Mouse (Mus musculus): Measurements from ENCODE around the gene Ube2t. TPM values are rescaled to one million over a fixed set of nuclear protein-coding genes. Genes with fewer than 3 reads are reported as not detected.

Gene Ube2t
- polyA plus RNA-seq, 1 experiment from 2014 or later: 36.4 TPM

DNA sequence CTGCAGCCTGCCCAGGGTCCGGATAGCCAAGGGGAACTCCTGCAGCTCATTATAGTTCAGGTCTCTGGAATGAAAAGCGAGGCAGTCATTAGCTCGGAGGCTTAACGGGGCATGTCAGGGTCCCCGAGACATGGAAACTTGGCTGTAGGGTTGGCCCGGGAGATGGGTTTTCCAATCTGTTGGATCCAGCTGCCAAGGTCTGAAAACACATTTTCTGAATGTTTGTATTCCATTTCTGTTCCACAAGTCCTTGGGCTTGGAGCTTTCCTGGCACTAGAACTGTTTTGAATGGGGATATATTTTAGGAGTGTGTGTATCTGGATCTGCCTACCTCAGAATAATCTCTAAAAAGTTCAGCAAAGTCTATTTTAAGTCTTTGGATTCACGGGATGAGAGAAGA lies 43.3 kb downstream of the Ube2t start:
- DNase-seq: no peak
- no peak overlapping the region for H3K4me2 ChIP-seq
- TF ChIP-seq CTCF (IDR thresholded peaks at IDR 0.05; ENCODE audit: low read depth): no peak
- no peak for ATAC-seq (ENCODE audit: insufficient read depth)
- 72% methylated on average over 7 of the region's 7 CpGs for WGBS
- H3K36me3 ChIP-seq (ENCODE audit: insufficient read depth): no peaks in the 10 kb centered on the region
- H3K27me3 ChIP-seq (ENCODE audit: insufficient read depth, low read length): no peaks in the 10 kb centered on the region
- H3K4me1 ChIP-seq (ENCODE audit: insufficient read depth): no peaks in the 10 kb centered on the region
- no peaks in the 10 kb centered on the region for H3K9me3 ChIP-seq (ENCODE audit: low read depth, low read length)
- H3K4me3 ChIP-seq (ENCODE audit: low read depth, low read length): no peak overlapping the region
- H3K27ac ChIP-seq (ENCODE audit: low read depth): no peak overlapping the region
- H3K9ac ChIP-seq: no peak overlapping the region

DNA sequence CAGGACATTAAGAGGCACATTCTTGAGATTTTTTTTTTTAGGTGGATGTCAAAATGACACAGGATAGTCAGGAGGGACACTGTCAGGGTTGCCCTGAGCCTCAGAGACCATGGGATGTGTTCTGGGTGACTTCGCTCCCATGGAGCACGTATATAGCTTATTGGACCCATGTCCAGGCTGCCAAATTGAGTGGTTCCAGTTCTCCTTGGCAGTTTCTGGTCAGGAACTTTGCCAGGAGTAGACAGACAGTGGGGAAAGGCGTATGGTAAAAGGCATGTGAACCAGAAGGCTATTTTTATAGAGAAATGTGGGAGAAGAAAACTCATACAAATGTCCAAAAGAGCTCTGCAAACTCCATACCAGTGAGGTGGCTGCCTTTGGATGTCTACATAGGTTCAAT lies 47.5 kb downstream of the Ube2t start:
- H3K9ac ChIP-seq: no peak overlapping the region
- 73% methylated on average over 3 of the region's 3 CpGs for WGBS
- no peak for ATAC-seq (ENCODE audit: insufficient read depth)
- no peaks in the 10 kb centered on the region for H3K4me1 ChIP-seq (ENCODE audit: insufficient read depth)
- TF ChIP-seq CTCF (IDR thresholded peaks at IDR 0.05; ENCODE audit: low read depth): no peak
- H3K4me3 ChIP-seq (ENCODE audit: low read depth, low read length): no peak overlapping the region
- H3K4me2 ChIP-seq: no peak overlapping the region
- no peak for DNase-seq
- no peak overlapping the region for H3K27ac ChIP-seq (ENCODE audit: low read depth)
- H3K36me3 ChIP-seq (ENCODE audit: insufficient read depth): no peaks in the 10 kb centered on the region
- no peaks in the 10 kb centered on the region for H3K27me3 ChIP-seq (ENCODE audit: insufficient read depth, low read length)
- H3K9me3 ChIP-seq (ENCODE audit: low read depth, low read length): no peaks in the 10 kb centered on the region

DNA sequence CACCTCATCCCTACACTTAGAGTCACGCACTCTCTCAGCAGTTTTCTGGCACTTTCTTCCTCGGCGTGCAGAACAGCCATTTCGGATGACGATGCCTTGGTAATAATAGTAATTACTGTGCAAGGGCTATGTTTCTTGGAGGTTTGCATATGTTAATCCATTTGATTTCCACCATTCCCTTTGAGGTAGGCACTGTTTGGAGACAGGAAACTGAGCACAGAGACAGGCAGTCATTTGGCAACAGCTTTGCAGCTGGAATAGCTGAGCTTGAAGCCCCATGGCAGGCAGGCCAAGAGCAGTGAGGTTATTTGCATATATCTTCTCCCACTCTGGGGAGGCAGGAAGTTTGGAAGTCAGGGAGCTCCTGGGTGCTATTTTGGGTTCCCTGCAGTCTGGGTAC lies 49.5 kb downstream of the Ube2t start:
- DNase-seq (peak; percentile 13), ATAC-seq (ENCODE audit: insufficient read depth) (no peak)
- no peak for TF ChIP-seq CTCF (IDR thresholded peaks at IDR 0.05; ENCODE audit: low read depth)
- no peaks in the 10 kb centered on the region for H3K27me3 ChIP-seq (ENCODE audit: insufficient read depth, low read length)
- no peak overlapping the region for H3K9ac ChIP-seq
- no peak overlapping the region for H3K4me2 ChIP-seq
- peaks cover 2% of the 10 kb centered on the region for H3K4me1 ChIP-seq (ENCODE audit: insufficient read depth)
- no peaks in the 10 kb centered on the region for H3K9me3 ChIP-seq (ENCODE audit: low read depth, low read length)
- WGBS: 91% methylated on average over 5 of the region's 5 CpGs
- H3K27ac ChIP-seq (ENCODE audit: low read depth): no peak overlapping the region
- H3K36me3 ChIP-seq (ENCODE audit: insufficient read depth): no peaks in the 10 kb centered on the region
- H3K4me3 ChIP-seq (ENCODE audit: low read depth, low read length): no peak overlapping the region

DNA sequence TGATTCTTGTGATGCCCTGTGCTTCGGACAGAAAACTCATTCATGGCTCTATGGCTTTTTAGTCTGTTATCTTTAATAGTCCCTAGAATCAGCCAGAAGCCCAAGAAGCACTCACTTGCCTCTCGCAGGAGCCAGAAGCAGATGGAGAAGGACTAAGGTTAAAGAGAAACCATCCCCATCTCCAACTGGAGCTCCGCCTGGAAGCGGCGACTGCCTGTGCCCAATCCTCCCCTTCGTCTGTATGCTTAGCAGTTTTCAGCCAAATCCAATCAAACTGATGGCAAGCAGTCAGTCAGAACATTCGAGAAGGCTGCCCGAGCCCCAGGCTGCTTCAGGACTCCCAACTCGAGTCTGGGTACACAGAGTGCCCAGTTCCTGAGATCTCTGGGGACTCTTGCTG lies 50.1 kb downstream of the Ube2t start:
- no peaks in the 10 kb centered on the region for H3K27me3 ChIP-seq (ENCODE audit: insufficient read depth, low read length)
- no peak overlapping the region for H3K4me3 ChIP-seq (ENCODE audit: low read depth, low read length)
- no peak overlapping the region for H3K4me2 ChIP-seq
- H3K27ac ChIP-seq (ENCODE audit: low read depth): no peak overlapping the region
- WGBS: 79% methylated on average over 9 of the region's 9 CpGs
- no peak overlapping the region for H3K9ac ChIP-seq
- H3K36me3 ChIP-seq (ENCODE audit: insufficient read depth): no peaks in the 10 kb centered on the region
- no peak for TF ChIP-seq CTCF (IDR thresholded peaks at IDR 0.05; ENCODE audit: low read depth)
- DNase-seq: no peak
- H3K9me3 ChIP-seq (ENCODE audit: low read depth, low read length): no peaks in the 10 kb centered on the region
- peaks cover 6% of the 10 kb centered on the region for H3K4me1 ChIP-seq (ENCODE audit: insufficient read depth)
- no peak for ATAC-seq (ENCODE audit: insufficient read depth)

DNA sequence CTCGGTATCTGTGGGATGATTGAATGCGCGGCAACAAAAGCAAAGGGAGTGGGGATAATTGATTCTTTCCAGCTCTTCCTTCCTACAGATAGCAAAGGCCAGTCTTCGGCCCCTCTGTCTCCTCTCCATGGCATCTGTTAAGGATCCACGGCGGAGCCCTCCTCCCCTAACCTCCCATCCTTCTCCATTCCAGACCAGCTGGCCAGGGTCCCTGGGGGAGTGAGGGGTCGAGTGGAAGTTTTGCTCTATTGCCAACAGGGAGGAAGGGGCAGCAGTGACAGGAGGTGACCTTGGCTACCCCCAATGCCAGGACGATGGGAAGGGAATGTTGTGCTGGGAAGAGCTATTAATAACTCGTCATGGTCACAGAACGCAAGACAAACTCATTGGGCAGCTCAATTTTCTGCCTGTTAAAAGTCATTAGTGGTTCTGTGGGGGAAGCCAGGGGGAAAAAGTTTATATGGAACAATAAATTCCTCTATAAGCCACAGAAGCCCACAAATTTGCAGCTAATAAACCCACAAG lies 52.6 kb downstream of the Ube2t start:
- Histone ChIP-seq H3K4me3 (ENCODE audit: low read depth, low read length) (no peak overlapping the region), H3K9ac (no peak overlapping the region), H3K27me3 (ENCODE audit: insufficient read depth, low read length) (no peaks in the 10 kb centered on the region), H3K4me2 (no peak overlapping the region), H3K4me1 (ENCODE audit: insufficient read depth) (peaks cover 21% of the 10 kb centered on the region), H3K27ac (ENCODE audit: low read depth) (no peak overlapping the region), H3K9me3 (ENCODE audit: low read depth, low read length) (no peaks in the 10 kb centered on the region), H3K36me3 (ENCODE audit: insufficient read depth) (no peaks in the 10 kb centered on the region)
- DNase-seq (no peak), ATAC-seq (ENCODE audit: insufficient read depth) (no peak)
- WGBS: 55% methylated on average over 10 of the region's 10 CpGs
- TF ChIP-seq CTCF (IDR thresholded peaks at IDR 0.05; ENCODE audit: low read depth): no peak

DNA sequence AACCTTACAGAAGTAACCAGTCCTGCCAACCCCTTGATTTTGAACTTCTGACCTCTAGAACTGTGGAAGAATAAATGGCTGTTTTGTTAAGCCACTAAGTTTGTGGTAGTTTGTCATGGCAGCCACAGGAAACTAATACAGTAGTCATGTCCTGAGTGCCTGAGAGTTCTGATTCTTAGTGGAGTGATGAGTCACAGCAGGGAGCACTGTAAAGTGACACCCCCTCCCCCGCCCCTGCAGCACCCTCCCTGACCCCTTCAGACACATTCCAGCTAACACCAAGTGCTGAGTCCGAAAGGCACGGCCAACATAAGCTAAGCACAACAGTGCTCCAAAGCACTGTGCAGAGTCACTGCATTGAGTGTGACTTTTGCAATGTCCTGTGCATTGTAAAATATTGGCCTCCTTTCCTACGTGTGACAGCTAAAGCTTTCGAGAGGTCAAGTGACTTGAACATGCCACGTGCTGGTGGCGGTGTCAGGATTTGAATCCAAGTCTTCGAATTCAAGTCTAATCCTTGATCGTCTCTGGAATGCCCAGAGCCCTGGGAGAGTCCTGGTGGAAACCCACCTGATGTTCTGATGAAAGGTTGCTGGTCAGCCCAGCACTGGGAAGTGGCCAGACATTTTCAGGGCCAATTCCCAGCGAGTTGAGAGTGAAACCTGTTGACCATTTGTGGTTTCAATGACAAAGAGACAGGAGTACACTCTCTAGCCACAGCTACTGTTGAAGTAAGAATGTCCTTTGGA lies 54.7 kb downstream of the Ube2t start:
- Histone ChIP-seq H3K9me3 (ENCODE audit: low read depth, low read length) (no peaks in the 10 kb centered on the region), H3K36me3 (ENCODE audit: insufficient read depth) (no peaks in the 10 kb centered on the region), H3K4me2 (no peak overlapping the region), H3K4me1 (ENCODE audit: insufficient read depth) (peaks cover 41% of the 10 kb centered on the region), H3K27me3 (ENCODE audit: insufficient read depth, low read length) (no peaks in the 10 kb centered on the region), H3K4me3 (ENCODE audit: low read depth, low read length) (no peak overlapping the region), H3K27ac (ENCODE audit: low read depth) (no peak overlapping the region), H3K9ac (no peak overlapping the region)
- no peak for TF ChIP-seq CTCF (IDR thresholded peaks at IDR 0.05; ENCODE audit: low read depth)
- ATAC-seq (ENCODE audit: insufficient read depth): no peak
- DNase-seq: peak; percentile 32
- WGBS: 61% methylated on average over 10 of the region's 10 CpGs

DNA sequence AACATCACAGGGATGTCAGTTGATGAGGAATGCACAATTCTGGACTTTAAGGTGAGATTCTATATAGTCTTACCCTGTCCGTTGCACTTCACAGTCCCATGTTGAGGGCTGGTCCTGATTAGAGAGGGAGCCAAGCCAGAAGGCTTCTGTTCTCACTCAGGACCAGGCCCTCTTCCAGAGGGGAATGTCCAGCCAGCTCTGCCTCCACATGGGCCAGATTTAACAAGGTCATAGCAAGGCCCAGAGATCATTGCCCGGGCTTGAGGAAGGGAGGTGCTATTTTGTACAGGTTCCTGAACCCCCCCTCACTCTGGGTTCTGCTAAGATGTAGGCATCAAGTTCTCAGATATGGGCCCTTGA lies 55.3 kb downstream of the Ube2t start:
- no peaks in the 10 kb centered on the region for H3K27me3 ChIP-seq (ENCODE audit: insufficient read depth, low read length)
- no peak overlapping the region for H3K9ac ChIP-seq
- no peak overlapping the region for H3K4me3 ChIP-seq (ENCODE audit: low read depth, low read length)
- TF ChIP-seq CTCF (IDR thresholded peaks at IDR 0.05; ENCODE audit: low read depth): no peak
- no peak overlapping the region for H3K27ac ChIP-seq (ENCODE audit: low read depth)
- ATAC-seq (ENCODE audit: insufficient read depth): no peak
- 87% methylated on average over 2 of the region's 2 CpGs for WGBS
- H3K36me3 ChIP-seq (ENCODE audit: insufficient read depth): no peaks in the 10 kb centered on the region
- DNase-seq: no peak
- H3K4me2 ChIP-seq: no peak overlapping the region
- peaks cover 47% of the 10 kb centered on the region for H3K4me1 ChIP-seq (ENCODE audit: insufficient read depth)
- no peaks in the 10 kb centered on the region for H3K9me3 ChIP-seq (ENCODE audit: low read depth, low read length)
